Mouse (Mus musculus) bone marrow, adult 2 months (tissue): ENCODE data around the gene Sde2. TPM values are rescaled to one million over a fixed set of nuclear protein-coding genes. Genes with fewer than 3 reads are reported as not detected.
"Not testable (repeated sequence)": the region's sequence is repeated elsewhere in the genome, so short reads cannot be mapped to it uniquely, and the experiment has no call there.

Experiments
- H3K27ac ChIP-seq: fragments of 200-500 bp; 2 replicates; pipeline ENCODE4 v1.5.1; 2012; ENCODE audit warnings: low read depth, mild to moderate bottlenecking, control low read depth, inconsistent platforms, low read length; ENCODE audit not compliant: control insufficient read depth, poor library complexity, insufficient read depth
- H3K4me1 ChIP-seq: fragments of 200-500 bp; 2 replicates; pipeline ENCODE4 v1.6.1; 2011; ENCODE audit warnings: low read length; ENCODE audit not compliant: control insufficient read depth, insufficient read depth
- H3K4me3 ChIP-seq: fragments of 200-500 bp; replicated peaks from 2 replicates; pipeline ENCODE3; 2011; ENCODE audit warnings: mild to moderate bottlenecking, low read depth, low read length, control low read depth; ENCODE audit not compliant: control insufficient read depth
- CTCF ChIP-seq: fragments of 200-500 bp; IDR thresholded peaks from 2 replicates; pipeline ENCODE4 v1.5.1; 2011; ENCODE audit warnings: low read length, control low read depth; ENCODE audit not compliant: control insufficient read depth, insufficient read depth
- POLR2A ChIP-seq: fragments of 200-500 bp; IDR thresholded peaks from 2 replicates; pipeline ENCODE4 v1.6.1; 2011; ENCODE audit warnings: low read depth, mild to moderate bottlenecking, control low read depth, low read length, borderline replicate concordance; ENCODE audit not compliant: control insufficient read depth
- WGBS: fragments of 180-500 bp; shearing (Covaris S2); methylation state at CpG from one replicate; pipeline ENCODE4 v1.1.7; 2018; 5-methylcytosine and 5-hydroxymethylcytosine counted together
- polyA plus RNA-seq: library from polyadenylated mRNA; stranded (reverse); fragments of >200 nt; gene quantifications from 2 replicates; pipeline ENCODE4 v1.2.4, GENCODE M21; 2011; ENCODE audit warnings: low replicate concordance; ENCODE audit not compliant: missing spikeins, insufficient read depth, insufficient read length

Sde2 gene
- polyA plus RNA-seq, 1 experiment: 24.7 TPM

DNA sequence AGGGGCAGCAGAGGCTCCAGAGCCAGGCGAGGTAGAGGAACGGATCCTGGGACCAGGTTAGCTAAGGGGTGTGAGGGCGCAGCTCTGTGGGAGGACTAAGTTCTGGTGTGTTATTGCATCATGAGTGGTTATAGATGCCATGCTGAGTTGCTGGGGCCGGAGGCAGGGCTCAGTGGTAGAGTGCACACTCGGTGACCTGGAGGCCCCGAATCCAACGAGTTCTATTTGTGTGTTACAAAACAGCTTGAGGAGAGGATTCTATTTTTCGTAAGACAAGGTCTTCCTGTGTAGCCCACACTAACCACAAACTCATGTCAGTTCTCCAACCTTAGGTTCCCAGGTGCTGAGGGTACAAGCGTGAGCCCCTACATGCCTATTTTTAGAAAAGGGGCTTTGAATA, 33.6 kb downstream of the Sde2 start:
- peak overlapping the region; percentile 50 for H3K4me3 ChIP-seq
- peak overlapping the region; percentile 73 for H3K27ac ChIP-seq
- H3K4me1 ChIP-seq: peaks cover 13% of the 10 kb centered on the region
- TF ChIP-seq POLR2A (no peak), CTCF (no peak)
- 8% methylated on average over 9 of the region's 9 CpGs for WGBS

- WGBS: 3% methylated on average over 13 of the region's 13 CpGs
- H3K4me1 ChIP-seq: peaks cover 13% of the 10 kb centered on the region
- peak overlapping the region; percentile 78 for H3K27ac ChIP-seq
- H3K4me3 ChIP-seq: no peak overlapping the region
- TF ChIP-seq POLR2A (peak; percentile 24; the same call in 1 of the 2 replicates), CTCF (no peak)
Measured at GRCm38 (mm10) chr1:180888556-180889042, 37.7 kb downstream of the Sde2 start.

DNA sequence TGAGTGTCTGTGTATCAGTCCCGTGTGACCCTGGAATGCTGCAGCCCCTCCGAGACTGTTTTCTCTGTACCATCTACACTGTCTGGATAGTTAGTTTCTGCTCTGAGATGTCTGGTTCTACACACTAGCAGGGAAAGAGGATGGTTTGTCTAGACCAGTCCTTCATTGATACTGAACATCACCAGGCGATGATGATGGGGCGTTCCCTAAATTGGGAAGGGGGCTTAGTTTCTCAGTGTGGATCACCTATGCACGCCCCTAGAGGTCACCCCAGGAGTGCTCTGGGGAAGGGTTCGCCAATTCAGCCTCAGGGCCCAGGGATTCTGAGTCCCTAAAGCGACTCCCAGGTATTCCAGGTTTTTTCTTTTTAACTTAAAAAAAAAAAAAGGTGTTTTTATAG, 38.2 kb downstream of the Sde2 start:
- TF ChIP-seq POLR2A (no peak), CTCF (no peak)
- 66% methylated on average over 7 of the region's 7 CpGs for WGBS
- Histone ChIP-seq H3K4me3 (no peak overlapping the region), H3K27ac (peak overlapping the region; percentile 47; the same call in 1 of the 2 replicates), H3K4me1 (peaks cover 10% of the 10 kb centered on the region)

DNA sequence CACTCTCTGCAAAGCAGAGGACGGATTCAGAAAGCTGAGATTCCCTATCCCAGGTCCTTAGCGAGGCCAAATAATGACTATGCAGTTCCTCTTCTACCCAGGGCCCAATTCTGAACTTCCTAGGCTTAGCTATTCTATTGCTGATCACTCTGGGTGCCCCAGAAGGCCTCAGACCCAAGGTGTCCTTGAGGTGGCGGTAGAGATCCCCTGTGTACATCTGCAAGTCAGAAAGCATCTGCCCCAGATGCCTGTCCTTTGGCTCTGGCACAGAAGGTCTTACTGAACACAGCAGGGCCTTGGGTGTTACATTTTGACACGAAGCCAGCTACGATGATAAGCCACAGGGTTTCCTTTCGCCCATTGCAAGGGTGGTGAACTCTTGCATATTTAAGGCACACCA, 38.9 kb downstream of the Sde2 start:
- TF ChIP-seq POLR2A: no peak
- peak; percentile 72 for TF ChIP-seq CTCF
- Histone ChIP-seq H3K4me1 (peaks cover 9% of the 10 kb centered on the region), H3K4me3 (no peak overlapping the region), H3K27ac (peak overlapping the region; percentile 26; the same call in 1 of the 2 replicates)
- 18% methylated on average over 6 of the region's 6 CpGs for WGBS

DNA sequence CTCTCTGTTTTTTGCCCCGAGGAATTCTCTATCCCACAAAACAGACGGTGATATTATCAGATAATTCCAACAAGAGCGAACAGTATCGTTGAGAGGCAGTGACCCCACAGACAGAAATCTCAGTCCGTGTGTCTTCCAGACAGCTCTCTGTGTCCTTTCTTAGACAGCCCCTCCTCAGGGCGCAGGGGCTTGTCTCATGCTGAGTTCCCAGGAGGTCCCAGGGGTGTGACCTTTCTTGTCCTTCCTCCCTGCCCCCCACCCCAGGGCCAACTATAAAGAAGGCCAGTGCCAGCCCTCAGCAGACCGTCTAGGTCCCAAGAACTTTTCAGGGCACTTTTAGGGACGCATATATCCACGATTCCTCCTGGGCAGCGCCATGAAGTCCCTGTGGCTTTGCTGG, 41.9 kb downstream of the Sde2 start, which contains the start of gene Lefty2:
TSS of gene Lefty2 (plus strand) at position 301 of the 400 bp plus-strand sequence.
- Histone ChIP-seq H3K4me3 (no peak within 1 kb of the TSS), H3K27ac (no peak within 1 kb of the TSS; the same call in 1 of the 2 replicates), H3K4me1 (peaks cover 2% of the 10 kb centered on the region; the same call in 1 of the 2 replicates)
- TF ChIP-seq POLR2A (no peak), CTCF (no peak)
- WGBS: 79% methylated on average over 10 of the region's 10 CpGs

DNA sequence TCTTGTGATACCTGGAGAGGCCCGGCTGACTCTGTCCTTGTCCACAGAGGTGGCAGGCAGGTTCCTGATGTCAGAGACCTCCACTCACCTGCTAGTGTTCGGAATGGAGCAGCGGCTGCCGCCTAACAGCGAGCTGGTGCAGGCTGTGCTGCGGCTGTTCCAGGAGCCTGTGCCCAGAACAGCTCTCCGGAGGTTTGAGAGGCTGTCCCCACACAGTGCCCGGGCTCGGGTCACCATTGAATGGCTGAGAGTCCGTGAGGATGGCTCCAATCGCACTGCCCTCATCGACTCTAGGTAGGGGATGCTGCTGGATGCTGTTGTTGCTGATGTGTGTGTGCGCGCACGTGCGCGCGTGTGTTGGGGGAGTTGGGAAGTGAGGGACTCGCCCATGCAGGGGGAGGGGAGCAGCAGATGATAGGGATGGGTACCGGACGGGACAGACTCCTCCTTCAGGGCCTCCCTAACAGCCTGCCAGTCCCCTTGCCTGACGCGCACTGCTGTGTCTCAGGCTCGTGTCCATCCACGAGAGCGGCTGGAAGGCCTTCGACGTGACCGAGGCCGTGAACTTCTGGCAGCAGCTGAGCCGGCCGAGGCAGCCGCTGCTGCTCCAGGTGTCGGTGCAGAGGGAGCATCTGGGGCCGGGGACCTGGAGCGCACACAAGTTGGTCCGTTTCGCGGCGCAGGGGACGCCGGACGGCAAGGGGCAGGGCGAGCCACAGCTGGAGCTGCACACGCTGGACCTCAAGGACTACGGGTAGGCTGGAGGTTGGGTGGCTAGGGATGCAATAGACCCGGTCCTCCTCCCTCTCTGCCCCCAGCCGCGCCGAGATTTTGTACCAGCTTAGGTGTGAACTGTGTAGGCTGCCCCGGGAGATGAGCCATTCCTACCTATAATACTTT, 43.4 kb downstream of the Sde2 start:
- H3K27ac ChIP-seq, H3K4me3 ChIP-seq, H3K4me1 ChIP-seq: not testable (repeated sequence)
- WGBS: 24% methylated on average over 51 of the region's 51 CpGs

GRCm38 (mm10) chr1:180901107-180901506, 50.2 kb downstream of the Sde2 start:
- H3K4me1 ChIP-seq: no peaks in the 10 kb centered on the region; the same call in 1 of the 2 replicates
- no peak overlapping the region for H3K4me3 ChIP-seq
- H3K27ac ChIP-seq: no peak overlapping the region
- TF ChIP-seq POLR2A (no peak), CTCF (no peak)
- WGBS: under 1% methylated on average over 4 of the region's 4 CpGs

DNA sequence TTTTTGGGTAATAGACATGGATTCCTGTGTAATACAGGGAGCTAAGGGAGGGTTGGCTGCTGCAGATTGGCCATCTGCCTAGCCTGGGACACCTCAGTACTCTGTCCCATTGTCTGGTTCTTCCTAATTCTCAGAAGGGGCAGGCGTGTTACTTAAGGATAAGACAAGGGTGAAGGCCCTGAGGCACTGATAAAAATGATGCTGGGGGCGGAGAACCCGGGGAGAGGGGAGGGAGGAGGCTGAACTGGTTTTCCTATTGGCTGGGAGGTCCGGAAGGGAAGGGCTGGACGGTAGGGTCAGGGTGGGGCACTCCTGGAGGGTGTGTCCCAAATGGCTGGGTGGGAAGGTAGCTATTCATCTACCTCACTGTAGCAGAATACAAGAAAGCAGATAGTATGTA, 52.0 kb downstream of the Sde2 start:
- Histone ChIP-seq H3K27ac (no peak overlapping the region), H3K4me1 (no peaks in the 10 kb centered on the region; the same call in 1 of the 2 replicates), H3K4me3 (no peak overlapping the region)
- 43% methylated on average over 5 of the region's 5 CpGs for WGBS
- TF ChIP-seq CTCF (no peak), POLR2A (no peak)
